Mouse (Mus musculus) liver (tissue): Measurements from ENCODE around the gene Cldn20.

Source experiments
- DNase-seq: peaks from one replicate; pipeline ENCODE4 v3.0.0-alpha.2; 2020; ENCODE audit warnings: mixed read lengths

Gene Cldn20

GRCm38 (mm10) chr17:3530549-3530948 lies 1.8 kb upstream of the Cldn20 start:
- no peak for DNase-seq

GRCm38 (mm10) chr17:3531641-3532040 lies 713 bp upstream of the Cldn20 start:
- DNase-seq = no peak

- no peak for DNase-seq
Observed at GRCm38 (mm10) chr17:3533425-3533824, 1.1 kb downstream of the Cldn20 start.

GRCm38 (mm10) chr17:3540304-3540703 lies 8.0 kb downstream of the Cldn20 start:
- DNase-seq = no peak

GRCm38 (mm10) chr17:3541033-3541432 lies 8.7 kb downstream of the Cldn20 start:
- DNase-seq = no peak

- DNase-seq = no peak
Observed at GRCm38 (mm10) chr17:3547725-3548124, 15.4 kb downstream of the Cldn20 start.

- peak; percentile 19 for DNase-seq
Observed at GRCm38 (mm10) chr17:3556251-3556650, 23.9 kb downstream of the Cldn20 start.

GRCm38 (mm10) chr17:3557331-3558311 lies 25.3 kb downstream of the Cldn20 start, which contains the start of gene Tfb1m:
TSS of gene Tfb1m (minus strand) at chr17:3557781.
- peak; percentile 97 for DNase-seq

GRCm38 (mm10) chr17:3558356-3558870 lies 26.1 kb downstream of the Cldn20 start:
- DNase-seq = peak; percentile 7

GRCm38 (mm10) chr17:3560534-3560933 lies 28.2 kb downstream of the Cldn20 start:
- no peak for DNase-seq

GRCm38 (mm10) chr17:3562405-3562804 lies 30.1 kb downstream of the Cldn20 start:
- peak; percentile 7 for DNase-seq

- peak; percentile 51 for DNase-seq
Observed at GRCm38 (mm10) chr17:3570876-3571275, 38.5 kb downstream of the Cldn20 start.
